Comparison of ENCODE assay signal across 8 mouse cellular contexts in genomic region chr10:93548991-93549390, GRCm38 (mm10). TPM values are rescaled to one million over a fixed set of nuclear protein-coding genes. Genes with fewer than 3 reads are reported as not detected.
DNase-seq lines count a peak whose midpoint lies in the region; ATAC-seq and TF ChIP-seq lines count a peak whose summit lies in the region.
"Had no signal": no experiment of that assay in that cellular context is flagged by ENCODE, and none has a peak within 500 bp of the region (broad histone marks: within the 10 kb centered on the region; RNA-seq: fewer than 3 reads in every experiment).

No protein-coding gene starts in this region.

- ATAC-seq in Patski, result no peak
- ATAC-seq in forebrain, embryonic 12.5 days (ENCODE audit: low FRiP score), result peak; percentile 63; the same call in 1 of the 2 replicates
- 0 out of 2 replicates have a peak, but pooled peaks have one; percentile 52 for ATAC-seq in hindbrain, embryonic 12.5 days (ENCODE audit: low FRiP score)
- peak; percentile 99 for ATAC-seq in megakaryocyte progenitor cell, adult 5-6 weeks (replicated peaks; ENCODE audit: poor library complexity)

- H3K36me3 ChIP-seq in forebrain, embryonic 12.5 days (replicated peaks), result no peaks in the 10 kb centered on the region
- H3K36me3 ChIP-seq in hindbrain, embryonic 12.5 days, result no peaks in the 10 kb centered on the region
- H3K36me3 ChIP-seq: neural tube, embryonic 12.5 days had no signal

- TF ChIP-seq CTCF in Patski (IDR thresholded peaks at IDR 0.05), result peak; percentile 56

- 16% methylated on average over 7 of the region's 7 CpGs for WGBS in forebrain, embryonic 12.5 days
- 19% methylated on average over 7 of the region's 7 CpGs for WGBS in hindbrain, embryonic 12.5 days

- no peaks in the 10 kb centered on the region for H3K9me3 ChIP-seq in forebrain, embryonic 12.5 days
- no peaks in the 10 kb centered on the region for H3K9me3 ChIP-seq in hindbrain, embryonic 12.5 days (replicated peaks)
- H3K9me3 ChIP-seq: neural tube, embryonic 12.5 days had no signal

- no peak for DNase-seq in Patski (ENCODE audit: low read depth, low spot score)
- peak; percentile 60 for DNase-seq in c-Kit-positive CD71-positive TER-119-positive erythroid progenitor cells, embryonic 14.5 days (ENCODE audit: low spot score)
- peak; percentile 55 to 77 for DNase-seq in layer of hippocampus, postnatal 14 days (ENCODE audit: low spot score in 2 of 2)
- peak; percentile 54 for DNase-seq in right cerebral cortex, postnatal 25 days

- no peak overlapping the region for H3K27ac ChIP-seq in forebrain, embryonic 12.5 days
- no peak overlapping the region for H3K27ac ChIP-seq in hindbrain, embryonic 12.5 days
- H3K27ac ChIP-seq: neural tube, embryonic 12.5 days had no signal

- H3K4me2 ChIP-seq in forebrain, embryonic 12.5 days, result no peak overlapping the region
- H3K4me2 ChIP-seq in hindbrain, embryonic 12.5 days (replicated peaks), result no peak overlapping the region
- H3K4me2 ChIP-seq: neural tube, embryonic 12.5 days had no signal

- no peaks in the 10 kb centered on the region for H3K27me3 ChIP-seq in Patski
- H3K27me3 ChIP-seq in forebrain, embryonic 12.5 days, result no peaks in the 10 kb centered on the region
- no peaks in the 10 kb centered on the region for H3K27me3 ChIP-seq in hindbrain, embryonic 12.5 days
- H3K27me3 ChIP-seq: neural tube, embryonic 12.5 days had no signal

- CTCF ChIA-PET in Patski (lab: Charles Lee), result interaction anchor here (0.6 to 5.8 kb wide), 24 partner anchors 8 to 125 kb away, joined by 3 to 39 read pairs (median 5); partner anchors contain the start of genes Amdhd1 and Hal

- no peak overlapping the region for H3K9ac ChIP-seq in forebrain, embryonic 12.5 days
- no peak overlapping the region for H3K9ac ChIP-seq in hindbrain, embryonic 12.5 days
- H3K9ac ChIP-seq: neural tube, embryonic 12.5 days had no signal

- POLR2A ChIA-PET in Patski (lab: Charles Lee), result no interaction called here

- in situ Hi-C loops in Patski (cut with MboI; ENCODE audit: low pct_unique_long_range_greater_than_20kb), result loop anchor here (5.0 to 10.0 kb wide), 3 partner anchors 72 to 494 kb away; no protein-coding TSS in a partner anchor

- no peaks in the 10 kb centered on the region for H3K4me1 ChIP-seq in forebrain, embryonic 12.5 days
- H3K4me1 ChIP-seq in hindbrain, embryonic 12.5 days, result no peaks in the 10 kb centered on the region
- H3K4me1 ChIP-seq: neural tube, embryonic 12.5 days had no signal

- H3K4me3 ChIP-seq in forebrain, embryonic 12.5 days (replicated peaks), result no peak overlapping the region
- H3K4me3 ChIP-seq in hindbrain, embryonic 12.5 days, result no peak overlapping the region
- H3K4me3 ChIP-seq: neural tube, embryonic 12.5 days had no signal

RNA-seq across cellular contexts. Expression of gene Ccdc38, which starts 8.6 kb away (rescaled TPM):
- polyA plus RNA-seq in Patski (2021), result 0.12 TPM
- polyA plus RNA-seq in forebrain, embryonic 12.5 days (2016; fragmentation: Nextera tagmentation; extraction: Ambion mirVana), result 0.56 and 0.72 TPM in 2 replicates
- polyA plus RNA-seq in hindbrain, embryonic 12.5 days (2016; fragmentation: Nextera tagmentation; extraction: Ambion mirVana), result 0.30 and 0.47 TPM in 2 replicates
- total RNA-seq in layer of hippocampus, postnatal 14 days (2021), result not detected
- 0.10 and 0.12 TPM in 2 replicates for total RNA-seq in megakaryocyte progenitor cell, adult 5-6 weeks (2015)
- total RNA-seq in megakaryocyte progenitor cell, adult 5-6 weeks (2017), result 0.04 and 0.20 TPM in 2 replicates

RNA-seq across cellular contexts. Expression of gene Amdhd1, which starts 9.2 kb away (rescaled TPM):
- polyA plus RNA-seq in Patski (2021), result 0.09 TPM
- polyA plus RNA-seq in forebrain, embryonic 12.5 days (2016; fragmentation: Nextera tagmentation; extraction: Ambion mirVana), result 0.08 and 0.21 TPM in 2 replicates
- 0.21 and 0.44 TPM in 2 replicates for polyA plus RNA-seq in hindbrain, embryonic 12.5 days (2016; fragmentation: Nextera tagmentation; extraction: Ambion mirVana)
- under 1 TPM; 0.14 to 0.50 TPM for total RNA-seq in layer of hippocampus, postnatal 14 days (2021)
- total RNA-seq in megakaryocyte progenitor cell, adult 5-6 weeks (2015), result 0.17 and 0.68 TPM in 2 replicates
- 0.07 and 0.08 TPM in 2 replicates for total RNA-seq in megakaryocyte progenitor cell, adult 5-6 weeks (2017)
- polyA plus RNA-seq: neural tube, embryonic 12.5 days had no signal

RNA-seq across cellular contexts. Expression of gene Snrpf, which starts 40.5 kb away (rescaled TPM):
- polyA plus RNA-seq in Patski (2021), result 55.6 TPM
- 155 and 156 TPM in 2 replicates for polyA plus RNA-seq in forebrain, embryonic 12.5 days (2016; fragmentation: Nextera tagmentation; extraction: Ambion mirVana)
- 108 and 119 TPM in 2 replicates for polyA plus RNA-seq in hindbrain, embryonic 12.5 days (2016; fragmentation: Nextera tagmentation; extraction: Ambion mirVana)
- 10 to 100 TPM; 10.4 to 11.7 TPM for total RNA-seq in layer of hippocampus, postnatal 14 days (2021)
- 188 and 192 TPM in 2 replicates for total RNA-seq in megakaryocyte progenitor cell, adult 5-6 weeks (2015)
- 284 and 295 TPM in 2 replicates for total RNA-seq in megakaryocyte progenitor cell, adult 5-6 weeks (2017)
